Mouse (Mus musculus) natural killer cell, adult 2 months (primary cell): ENCODE measurements around the gene Uba5.

ENCODE experiments used
- DNase-seq, 2 experiments: peaks; one replicate each; pipeline ENCODE4 v3.0.0; 2022; ENCODE audit warnings: low spot score in 2 of 2

Uba5 gene

DNA sequence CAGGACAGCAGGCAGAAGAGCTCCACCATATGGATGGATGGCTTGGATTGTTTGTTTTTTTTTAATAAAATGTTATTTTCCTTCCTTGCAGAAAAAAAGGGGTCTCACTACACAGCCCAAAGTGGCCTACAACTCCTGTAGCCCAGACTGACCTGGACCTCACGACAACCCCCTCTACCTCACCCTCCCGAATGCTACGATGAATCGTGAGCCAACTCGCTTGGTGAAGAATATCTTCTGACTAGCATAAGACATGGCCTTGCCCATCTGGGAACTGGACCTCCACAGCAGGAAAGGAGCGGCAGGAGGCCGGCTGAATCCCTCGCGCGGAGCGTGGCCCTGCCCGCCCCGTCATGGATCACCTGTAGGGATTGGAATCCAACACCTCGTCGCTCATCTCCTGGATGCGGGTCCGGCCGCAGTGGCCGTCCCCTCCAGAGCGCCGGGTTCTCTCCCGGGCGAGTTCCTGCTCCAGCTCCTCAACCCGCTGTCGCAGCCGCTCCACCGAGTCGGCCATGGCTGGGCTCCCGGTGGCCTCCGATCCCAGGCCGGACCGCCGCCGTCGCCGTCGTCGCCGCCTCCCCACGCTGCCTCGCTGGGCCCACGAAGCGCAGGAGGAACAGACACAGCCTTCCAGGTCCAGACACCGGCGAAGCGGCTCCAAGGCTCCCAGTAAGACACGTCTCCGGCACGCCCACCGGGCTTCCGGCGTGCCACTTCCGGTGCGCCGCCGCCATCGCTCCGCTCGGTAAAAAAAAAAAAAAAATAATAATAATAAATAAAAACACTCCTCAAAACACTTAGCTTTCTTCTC lies at the start of gene Uba5:
Gene Uba5 (minus strand): TSS at position 705 of the 814 bp plus-strand sequence.
- DNase-seq: peak in 1 of 2 experiments; percentile 1

- no peak for DNase-seq
These were observed 46.2 kb upstream of the Uba5 start for GRCm38 (mm10) chr9:104109151-104109550.

- DNase-seq: no peak
These were observed 45.7 kb upstream of the Uba5 start for GRCm38 (mm10) chr9:104108571-104109143.

GRCm38 (mm10) chr9:104107482-104107881 lies 44.5 kb upstream of the Uba5 start:
- no peak for DNase-seq

- DNase-seq: no peak
These were observed 44.0 kb upstream of the Uba5 start for GRCm38 (mm10) chr9:104106930-104107329.

DNA sequence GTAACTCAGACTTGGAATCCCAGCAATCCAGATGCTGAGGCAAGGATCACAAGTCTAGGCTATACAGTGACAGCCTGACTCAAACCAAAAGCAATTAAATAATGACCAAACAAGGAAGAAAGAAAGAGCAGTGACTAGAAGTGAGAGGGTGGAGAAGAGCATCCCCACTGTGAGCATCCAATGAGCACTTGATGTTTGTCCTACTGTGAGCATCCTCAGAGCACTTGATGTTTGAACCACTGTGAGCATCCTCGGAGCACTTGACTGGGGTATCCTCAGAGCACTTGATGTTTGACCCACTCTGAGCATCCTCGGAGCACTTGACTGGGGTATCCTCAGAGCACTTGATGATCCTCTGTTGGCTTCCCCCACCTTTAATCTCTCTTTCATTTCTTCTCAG lies 42.1 kb upstream of the Uba5 start:
- no peak for DNase-seq

DNA sequence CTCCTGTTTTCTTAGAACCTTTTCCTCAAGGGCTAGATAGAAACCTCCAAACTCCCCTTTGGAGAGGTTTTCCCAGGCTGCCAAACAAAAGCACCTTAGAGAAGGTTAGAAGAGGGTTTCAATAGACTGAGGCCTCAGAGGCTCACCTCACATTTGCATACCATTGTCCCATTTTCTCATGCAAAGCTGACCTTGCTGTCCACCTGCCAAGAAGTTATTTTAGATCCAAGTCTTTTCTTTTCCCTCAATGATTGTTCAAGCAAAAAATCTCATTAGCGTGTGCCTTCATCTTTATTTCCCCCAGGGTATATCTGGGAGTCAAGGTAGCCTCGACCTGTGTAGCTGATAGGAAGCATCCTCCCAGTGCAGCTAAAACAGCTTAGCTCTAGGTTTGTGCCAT lies 40.0 kb upstream of the Uba5 start:
- no peak for DNase-seq

GRCm38 (mm10) chr9:104102301-104102700 lies 39.4 kb upstream of the Uba5 start:
- no peak for DNase-seq

GRCm38 (mm10) chr9:104101458-104101857 lies 38.5 kb upstream of the Uba5 start:
- DNase-seq: no peak

GRCm38 (mm10) chr9:104100822-104101221 lies 37.9 kb upstream of the Uba5 start:
- no peak for DNase-seq

GRCm38 (mm10) chr9:104099060-104099459 lies 36.1 kb upstream of the Uba5 start:
- peak in 1 of 2 experiments; percentile 42 for DNase-seq

- peak in 1 of 2 experiments; percentile 15 for DNase-seq
These were observed 35.3 kb upstream of the Uba5 start for GRCm38 (mm10) chr9:104098256-104098655.

GRCm38 (mm10) chr9:104092945-104093344 lies 30.0 kb upstream of the Uba5 start:
- DNase-seq: no peak

- DNase-seq: no peak
These were observed 25.6 kb upstream of the Uba5 start for GRCm38 (mm10) chr9:104088555-104088954.

DNA sequence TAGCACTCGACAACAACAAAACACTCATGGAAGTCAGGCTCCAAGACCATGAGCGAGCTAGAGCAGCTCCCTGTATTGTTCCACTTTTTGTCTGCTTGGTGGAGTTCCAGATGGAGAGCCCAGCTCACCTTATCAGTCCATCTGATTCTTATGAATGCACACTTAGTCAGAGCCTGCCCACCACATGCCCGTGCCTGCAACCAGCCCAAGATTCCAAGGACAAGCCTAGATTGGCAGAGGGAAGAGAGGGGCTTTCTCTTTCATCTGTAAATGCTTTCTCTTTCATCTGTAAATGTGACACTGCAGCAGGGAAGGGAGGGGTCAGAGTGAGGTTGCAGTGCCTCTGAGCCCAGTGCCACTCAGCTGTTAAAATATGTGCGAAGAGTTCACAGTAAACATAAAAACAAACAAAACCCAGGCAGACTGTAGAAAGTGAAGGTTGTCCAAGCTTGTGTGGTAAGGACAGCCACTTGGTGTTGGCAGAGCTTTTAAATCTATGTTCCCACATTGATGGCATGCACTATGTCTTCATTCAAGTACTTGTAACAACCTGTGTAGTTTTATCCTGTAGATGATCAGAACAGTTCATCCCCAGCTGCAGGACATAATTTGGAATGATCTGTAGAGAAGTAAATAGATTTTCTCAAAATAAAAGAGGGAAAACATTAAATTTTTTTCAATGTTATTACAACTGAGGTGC lies 22.9 kb upstream of the Uba5 start:
- no peak for DNase-seq

- no peak for DNase-seq
These were observed 17.1 kb upstream of the Uba5 start for GRCm38 (mm10) chr9:104080038-104080437.

DNA sequence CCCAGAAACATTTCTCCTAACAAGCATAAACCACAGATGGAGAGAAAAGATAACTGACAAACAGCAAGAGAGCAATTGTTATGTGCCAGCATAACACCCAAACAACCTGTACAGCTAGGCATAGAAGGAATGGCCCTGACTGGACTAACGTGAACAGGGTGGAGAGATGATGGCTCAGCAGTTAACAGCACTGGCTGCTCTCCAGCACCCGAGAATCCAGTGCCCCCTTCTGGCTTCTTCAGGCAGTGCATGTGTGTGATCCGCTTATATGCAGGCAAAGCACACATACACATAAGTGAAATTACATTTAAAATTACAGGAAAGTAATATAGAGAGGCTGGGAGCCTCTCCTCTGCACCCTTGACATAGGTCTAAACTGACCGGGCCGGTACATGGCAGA lies 16.4 kb upstream of the Uba5 start:
- peak; percentile 14 to 48 for DNase-seq

GRCm38 (mm10) chr9:104078780-104079179 lies 15.8 kb upstream of the Uba5 start:
- no peak for DNase-seq

DNA sequence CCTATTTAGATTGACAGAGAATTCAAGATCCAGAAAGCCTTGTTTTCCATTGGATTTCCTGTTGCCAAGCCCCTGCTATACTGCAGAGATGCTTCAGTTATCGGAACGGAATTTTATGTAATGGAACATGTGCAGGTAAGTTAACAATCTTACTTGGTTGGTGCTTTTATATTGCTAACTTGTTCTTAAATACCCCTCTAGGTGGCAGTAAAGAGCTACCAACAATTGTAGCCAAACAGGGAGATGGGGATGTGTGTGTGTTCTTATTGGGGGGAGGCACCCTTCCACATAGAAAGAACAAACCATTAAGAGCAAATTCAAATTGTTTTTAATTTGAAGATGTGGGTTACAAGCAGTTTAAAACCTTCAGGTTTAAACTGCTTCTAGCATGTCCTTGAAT lies 12.9 kb upstream of the Uba5 start:
- no peak for DNase-seq

GRCm38 (mm10) chr9:104070863-104071604 lies 8.1 kb upstream of the Uba5 start:
- no peak for DNase-seq

GRCm38 (mm10) chr9:104070241-104070640 lies 7.3 kb upstream of the Uba5 start:
- no peak for DNase-seq

GRCm38 (mm10) chr9:104064571-104064970 lies 1.6 kb upstream of the Uba5 start:
- no peak for DNase-seq
